Mouse (Mus musculus): Measurements from ENCODE around the gene Cdh13.

Gene Cdh13

DNA sequence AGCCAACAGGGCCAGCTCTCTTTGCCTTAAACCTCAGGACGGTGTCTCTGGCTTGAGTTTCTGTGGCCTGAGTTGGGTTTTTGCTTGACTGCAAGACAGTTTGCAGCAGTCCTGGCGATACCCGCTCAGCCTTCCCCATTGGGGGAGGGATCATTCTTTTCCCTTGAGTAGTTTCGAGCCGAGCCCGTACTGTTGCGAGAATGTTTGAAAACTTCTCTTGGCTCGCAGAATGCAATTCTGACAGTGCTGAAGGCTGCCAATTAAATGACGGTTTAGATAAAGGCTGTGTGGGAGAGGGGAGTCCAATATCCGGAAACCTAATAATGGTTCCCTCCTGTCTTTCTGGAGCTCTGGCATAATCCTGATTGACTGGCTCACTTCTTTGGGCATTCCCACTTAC, 23.4 kb downstream of the Cdh13 start:
- DNase-seq (ENCODE audit: low spot score in 2 of 2), result no peak

- no peak for DNase-seq (ENCODE audit: low spot score in 2 of 2)
Observed at GRCm38 (mm10) chr8:118309106-118309505, 25.6 kb downstream of the Cdh13 start.

DNA sequence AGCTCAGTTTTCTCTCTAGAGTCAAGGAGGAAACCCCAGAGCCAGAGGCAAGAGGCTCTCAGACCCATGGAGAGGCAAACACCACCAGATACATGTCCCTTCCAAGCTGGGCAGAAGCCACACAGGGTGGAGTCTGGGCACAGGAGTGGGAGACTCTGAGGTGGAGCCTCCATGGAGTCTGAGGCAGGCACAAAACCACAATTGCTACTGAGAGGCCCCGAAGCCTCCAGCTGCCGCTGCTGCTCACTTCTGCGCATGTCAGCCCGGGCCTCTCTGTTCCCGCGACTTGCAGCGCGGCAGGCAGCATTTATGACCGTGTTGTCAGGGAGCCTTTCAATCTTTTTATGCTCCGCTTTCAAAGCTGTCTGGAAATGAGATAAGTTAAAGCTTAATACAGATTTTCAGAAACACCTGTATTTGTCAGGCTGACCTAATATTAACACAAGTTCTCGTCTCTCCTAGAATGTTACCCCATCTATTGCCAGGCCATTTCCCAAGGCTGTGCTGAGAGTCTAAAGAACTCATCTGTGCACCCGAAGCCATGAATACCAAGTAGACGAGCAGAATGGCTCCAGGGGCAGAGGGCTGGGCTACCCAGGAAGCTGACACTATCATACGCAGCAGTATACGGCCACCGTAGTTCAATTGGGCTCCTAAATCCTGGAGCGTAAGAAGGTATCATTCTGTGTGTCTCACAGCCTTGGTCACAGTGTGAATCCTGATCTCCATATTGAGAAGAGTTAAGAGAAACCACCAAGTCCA, 30.1 kb downstream of the Cdh13 start:
- DNase-seq (ENCODE audit: low spot score in 2 of 2), result no peak

- no peak for DNase-seq (ENCODE audit: low spot score in 2 of 2)
Observed at GRCm38 (mm10) chr8:118314188-118314563, 30.6 kb downstream of the Cdh13 start.

DNA sequence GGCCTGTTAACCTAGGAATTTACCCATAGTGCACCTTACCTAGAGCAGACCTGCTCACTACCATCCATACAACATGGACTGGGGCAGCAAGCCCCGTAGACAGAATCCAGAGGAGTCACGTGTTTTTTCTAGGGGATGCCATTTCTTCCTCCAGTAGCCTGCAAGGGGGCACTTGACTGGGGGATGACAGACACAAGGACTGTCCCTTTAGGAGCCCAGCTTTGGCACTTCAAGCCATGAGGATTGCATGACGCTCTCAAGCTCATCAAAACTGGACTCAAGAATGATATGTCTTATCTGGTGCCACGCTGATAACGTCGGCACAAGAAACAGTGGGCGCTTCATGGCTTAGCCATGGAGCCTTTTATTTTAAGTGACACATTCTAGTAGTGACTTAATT, 31.4 kb downstream of the Cdh13 start:
- DNase-seq (ENCODE audit: low spot score in 2 of 2), result no peak

DNA sequence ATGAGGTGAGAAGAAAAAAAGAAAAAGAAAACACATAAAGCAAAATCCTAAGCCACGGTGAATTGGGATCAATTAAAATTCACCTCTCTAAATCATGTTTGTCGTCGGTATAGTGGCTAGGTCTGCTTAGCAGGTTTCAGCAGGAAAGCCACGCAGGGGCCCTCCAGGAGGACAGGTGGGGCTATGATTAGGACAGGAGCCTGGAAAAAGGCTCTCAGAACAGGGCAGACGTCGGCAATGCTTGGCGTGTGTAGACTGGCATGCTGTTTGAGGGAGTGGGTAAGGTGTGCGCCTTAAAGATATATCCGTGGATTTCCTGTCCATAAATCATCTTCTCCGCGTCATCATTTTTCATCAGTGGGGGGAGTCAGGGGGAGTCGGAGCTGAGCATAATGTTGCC, 32.9 kb downstream of the Cdh13 start:
- DNase-seq (ENCODE audit: low spot score in 2 of 2), result no peak

- peak; percentile 27 to 49 for DNase-seq (ENCODE audit: low spot score in 2 of 2)
Observed at GRCm38 (mm10) chr8:118320566-118320965, 37.0 kb downstream of the Cdh13 start.

- DNase-seq (ENCODE audit: low spot score in 2 of 2), result no peak
Observed at GRCm38 (mm10) chr8:118323421-118323820, 39.9 kb downstream of the Cdh13 start.

DNA sequence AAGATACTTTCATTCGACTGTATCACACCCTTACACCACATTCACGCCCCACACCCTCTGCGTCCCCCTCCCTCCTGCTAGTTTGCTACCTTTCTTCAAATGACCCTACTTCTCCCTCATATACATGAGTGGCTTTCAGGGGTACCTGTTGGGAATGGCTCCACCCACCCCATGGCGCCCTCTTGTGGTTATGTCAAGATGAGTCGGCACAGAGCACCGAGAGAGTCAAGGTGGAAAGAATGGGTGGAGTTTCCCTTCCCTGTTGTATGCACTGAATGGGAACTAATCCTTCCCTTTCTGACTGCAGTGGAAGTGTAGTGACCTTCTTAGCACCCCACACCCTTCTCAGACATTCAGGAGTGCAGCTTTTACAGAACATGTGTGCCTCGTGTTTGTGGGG, 51.4 kb downstream of the Cdh13 start:
- no peak for DNase-seq (ENCODE audit: low spot score in 2 of 2)

DNA sequence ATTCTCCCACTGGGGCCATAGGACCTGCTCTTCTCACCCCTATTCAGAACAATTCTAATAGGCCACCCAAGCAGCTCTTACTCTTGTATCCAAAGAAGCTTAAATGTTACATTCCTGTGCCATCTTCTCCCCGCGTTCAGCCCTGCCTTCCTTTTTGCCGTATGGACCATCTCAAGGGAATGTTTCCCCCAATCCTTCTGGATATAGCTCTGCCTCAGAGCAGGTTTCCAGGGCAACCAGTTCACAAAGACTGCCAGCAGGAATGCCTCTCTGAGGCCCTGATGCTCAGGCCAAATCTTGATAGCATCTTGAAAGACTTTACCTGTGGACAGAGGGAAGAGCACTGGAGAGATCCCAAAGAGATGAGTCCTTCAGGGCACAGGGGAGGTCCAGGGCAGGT, 56.2 kb downstream of the Cdh13 start:
- DNase-seq (ENCODE audit: low spot score in 2 of 2), result no peak

GRCm38 (mm10) chr8:118343267-118343666, 59.7 kb downstream of the Cdh13 start:
- DNase-seq (ENCODE audit: low spot score in 2 of 2), result peak in 1 of 2 experiments; percentile 39

DNA sequence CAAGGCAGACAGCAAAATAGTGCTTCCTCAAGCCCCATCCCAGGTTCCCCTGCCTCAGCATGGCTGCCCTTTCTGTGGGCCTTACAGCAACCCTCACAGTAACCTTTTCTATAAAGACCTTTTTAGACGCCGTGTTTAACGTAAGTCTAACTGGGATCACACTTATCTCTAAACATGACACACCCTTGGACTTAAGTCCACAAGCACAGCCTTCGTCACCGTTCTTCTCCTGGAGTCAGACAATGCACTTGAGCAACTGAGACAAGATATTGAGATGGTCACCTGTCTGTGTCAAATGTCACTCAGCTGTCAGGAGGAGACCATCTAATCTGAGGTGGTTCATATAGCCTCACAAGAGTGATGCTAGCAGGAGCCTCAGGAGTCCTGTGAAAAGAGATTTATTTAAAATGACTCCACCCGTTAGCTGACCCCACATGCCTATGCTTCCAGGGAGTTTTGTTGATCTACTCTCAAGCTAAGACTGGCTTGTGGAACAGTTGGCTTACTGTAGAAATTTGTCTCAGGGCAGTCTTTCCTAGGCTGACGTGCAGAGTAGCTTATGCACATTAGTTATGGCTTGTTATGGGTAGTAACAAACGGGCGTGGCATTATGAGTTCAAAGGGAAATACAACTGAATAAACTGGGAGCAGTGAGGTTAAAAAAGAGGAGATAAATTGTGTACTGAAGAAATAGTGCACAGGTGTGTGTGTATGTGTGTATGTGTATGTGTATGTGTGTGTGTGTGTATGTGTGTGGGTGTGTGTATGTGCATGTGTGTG, 65.4 kb downstream of the Cdh13 start:
- DNase-seq (ENCODE audit: low spot score in 2 of 2), result no peak

DNA sequence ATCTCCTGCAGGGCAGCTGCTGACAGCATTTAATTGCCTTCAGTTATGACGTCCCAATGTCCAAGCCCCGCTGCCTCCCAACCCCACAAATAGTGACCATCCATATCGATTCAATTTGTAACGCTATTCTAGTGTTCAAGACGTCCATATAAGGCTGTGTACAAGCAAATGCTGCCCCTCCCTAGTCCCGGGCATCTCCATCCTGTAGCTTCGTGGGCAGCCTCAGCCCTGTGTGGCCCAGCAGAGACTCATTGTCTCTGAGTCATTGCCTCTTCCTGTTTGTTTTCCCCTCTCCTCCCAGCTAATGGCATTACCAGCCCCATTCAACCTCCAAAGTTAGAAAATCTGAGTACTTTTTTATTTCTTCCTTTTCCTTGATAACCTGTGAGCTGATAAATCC, 66.6 kb downstream of the Cdh13 start:
- DNase-seq (ENCODE audit: low spot score in 2 of 2), result no peak

- DNase-seq (ENCODE audit: low spot score in 2 of 2), result peak in 1 of 2 experiments; percentile 42
Observed at GRCm38 (mm10) chr8:118353022-118353421, 69.5 kb downstream of the Cdh13 start.

- DNase-seq (ENCODE audit: low spot score in 2 of 2), result no peak
Observed at GRCm38 (mm10) chr8:118357067-118357466, 73.5 kb downstream of the Cdh13 start.

GRCm38 (mm10) chr8:118357596-118357995, 74.1 kb downstream of the Cdh13 start:
- DNase-seq (ENCODE audit: low spot score in 2 of 2), result peak; percentile 28 to 49

GRCm38 (mm10) chr8:118363781-118364180, 80.2 kb downstream of the Cdh13 start:
- DNase-seq (ENCODE audit: low spot score in 2 of 2), result no peak

GRCm38 (mm10) chr8:118373092-118373491, 89.6 kb downstream of the Cdh13 start:
- DNase-seq (ENCODE audit: low spot score in 2 of 2), result no peak

GRCm38 (mm10) chr8:118374738-118375137, 91.2 kb downstream of the Cdh13 start:
- peak; percentile 9 to 45 for DNase-seq (ENCODE audit: low spot score in 2 of 2)

DNA sequence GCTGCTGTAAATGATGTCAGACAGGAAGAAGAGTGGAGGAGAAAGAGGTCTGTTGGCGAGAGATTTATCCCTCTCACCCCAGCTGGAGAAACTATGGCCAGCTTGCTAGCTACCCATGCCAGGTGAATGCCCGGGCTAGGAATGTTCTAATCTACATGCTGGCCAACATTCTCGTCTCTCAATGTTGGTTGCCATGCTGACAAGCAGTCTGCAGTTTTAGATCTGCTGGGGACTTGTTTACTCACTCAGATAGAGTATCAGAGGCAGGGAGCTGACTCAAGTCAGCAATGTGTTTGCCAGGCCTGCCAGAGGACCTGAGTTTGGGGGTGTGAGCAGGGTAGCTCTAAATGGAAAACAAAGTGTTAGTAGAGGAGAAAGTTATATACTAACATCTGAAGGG, 93.3 kb downstream of the Cdh13 start:
- no peak for DNase-seq (ENCODE audit: low spot score in 2 of 2)

DNA sequence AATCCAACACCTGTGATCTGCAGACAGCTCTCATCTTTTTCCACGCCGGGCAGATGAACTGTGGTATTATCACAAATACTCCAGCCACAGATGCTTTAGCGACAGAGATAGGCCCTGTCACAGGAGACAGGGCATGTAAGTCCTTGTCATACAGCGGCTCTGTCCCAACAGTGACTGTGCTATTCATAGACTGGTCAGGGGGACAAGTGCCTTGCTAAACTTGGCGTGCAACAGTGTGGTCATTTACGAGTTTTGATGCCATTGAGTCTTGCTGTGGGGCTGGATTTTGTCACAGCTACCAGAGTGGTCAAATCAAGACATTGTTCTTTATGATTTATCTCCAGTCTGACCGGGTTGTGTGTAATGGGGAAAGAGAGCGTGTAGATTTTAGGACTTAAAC, 95.5 kb downstream of the Cdh13 start:
- no peak for DNase-seq (ENCODE audit: low spot score in 2 of 2)

- DNase-seq (ENCODE audit: low spot score in 2 of 2), result peak in 1 of 2 experiments; percentile 28
Observed at GRCm38 (mm10) chr8:118379657-118380056, 96.1 kb downstream of the Cdh13 start.

DNA sequence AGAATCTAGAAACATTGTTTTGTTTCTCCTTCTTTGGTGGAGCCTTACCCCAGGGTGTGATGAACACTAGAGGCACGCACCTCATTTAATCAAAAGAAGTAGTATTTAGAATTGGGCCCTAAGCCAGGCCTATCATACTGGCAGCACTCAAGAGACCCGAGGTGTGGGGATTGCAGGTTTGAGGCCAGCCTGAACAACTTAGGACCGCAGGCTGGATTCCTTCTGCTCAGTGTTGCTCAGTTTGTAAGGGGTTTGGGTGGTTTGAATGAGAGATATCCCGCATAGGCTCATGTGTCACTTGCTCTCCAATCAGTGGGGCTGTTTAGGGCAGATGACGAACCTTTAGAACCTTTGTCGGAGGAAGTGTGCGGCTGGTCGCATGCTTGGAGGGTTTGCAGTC, 96.5 kb downstream of the Cdh13 start:
- no peak for DNase-seq (ENCODE audit: low spot score in 2 of 2)

All from left cerebral cortex, adult 9 months (tissue).